ENCODE assay signal across 7 mouse cellular contexts in the genomic region with DNA sequence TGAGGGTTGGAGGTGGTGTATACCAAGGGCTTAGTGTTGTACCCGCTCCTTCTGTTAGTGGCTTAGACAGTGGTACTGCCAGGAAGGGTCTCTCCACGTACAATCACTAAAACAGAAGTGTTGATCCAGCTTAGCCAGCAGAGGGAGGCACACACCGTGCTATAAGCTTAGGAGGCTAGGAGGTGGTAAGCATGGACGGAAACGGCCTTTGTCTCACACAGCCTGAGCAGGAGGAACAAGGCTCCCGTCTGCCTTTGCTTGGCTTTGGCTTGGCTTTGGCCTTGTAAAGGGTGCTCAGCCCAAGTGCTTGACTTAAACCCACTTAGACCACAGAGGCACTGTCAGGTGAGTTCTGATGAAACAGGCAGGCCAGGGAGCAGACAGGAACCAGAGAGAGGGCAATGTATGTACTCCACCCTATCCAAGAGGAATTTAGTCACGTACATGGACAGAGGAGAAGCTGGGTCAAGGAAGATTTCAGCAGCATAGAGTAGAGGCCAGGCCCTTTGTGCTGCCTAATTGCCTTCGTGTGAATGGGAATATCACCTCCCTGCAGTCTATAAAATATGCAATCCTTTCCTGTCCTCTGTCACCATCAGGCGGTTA. TPM values are rescaled to one million over a fixed set of nuclear protein-coding genes. Genes with fewer than 3 reads are reported as not detected.
A peak's percentile ranks its signal among the peaks of the same experiment; 100 is the strongest.
DNase-seq lines count a peak whose midpoint lies in the region; ATAC-seq and TF ChIP-seq lines count a peak whose summit lies in the region.

No protein-coding gene starts in this region.

- no peaks in the 10 kb centered on the region for H3K9me3 ChIP-seq in midbrain, embryonic 12.5 days

- no peaks in the 10 kb centered on the region for H3K36me3 ChIP-seq in midbrain, embryonic 12.5 days
- no peaks in the 10 kb centered on the region for H3K36me3 ChIP-seq in small intestine, adult 2 months (ENCODE audit: control insufficient read depth, insufficient read depth, low read length)

- intact Hi-C loops in left cerebral cortex, postnatal 14 days (cut with DNase I): loop anchor here (1.0 to 5.0 kb wide), 4 partner anchors 53 to 464 kb away; no protein-coding TSS in a partner anchor

- no peak for TF ChIP-seq POLR2A in small intestine, adult 2 months (IDR thresholded peaks at IDR 0.05; ENCODE audit: low read depth, low read length)

- WGBS in midbrain, embryonic 12.5 days: 32% methylated on average over 9 of the region's 9 CpGs
- WGBS in small intestine, adult 2 months: 27% methylated on average over 9 of the region's 9 CpGs

- H3K4me3 ChIP-seq in midbrain, embryonic 12.5 days: no peak overlapping the region
- no peak overlapping the region for H3K4me3 ChIP-seq in small intestine, adult 2 months (ENCODE audit: low read depth, low read length)

- 0 out of 2 replicates have a peak overlapping the region, but pooled peaks have one; percentile 15 for H3K4me2 ChIP-seq in midbrain, embryonic 12.5 days (replicated peaks)

- peak; percentile 66 for DNase-seq in WW6 (ENCODE audit: low read depth, low spot score)
- DNase-seq in embryo, embryonic 10 days (ENCODE audit: low spot score): peak; percentile 93
- peak; percentile 59 for DNase-seq in gastrocnemius, postnatal 25 days
- peak; percentile 66 to 73 for DNase-seq in left cerebral cortex, postnatal 14 days (ENCODE audit: low spot score in 2 of 2)

- peak; percentile 94 for ATAC-seq in inflammation-experienced regulatory T-cells, adult 6 months
- ATAC-seq in midbrain, embryonic 12.5 days (ENCODE audit: low FRiP score, low read depth): peak; percentile 91

- H3K27me3 ChIP-seq in midbrain, embryonic 12.5 days: no peaks in the 10 kb centered on the region
- H3K27me3 ChIP-seq in small intestine, adult 2 months (ENCODE audit: control insufficient read depth, insufficient read depth, low read length): no peaks in the 10 kb centered on the region

- H3K27ac ChIP-seq in midbrain, embryonic 12.5 days (replicated peaks): no peak overlapping the region
- H3K27ac ChIP-seq in small intestine, adult 2 months (ENCODE audit: insufficient read depth, low read depth, low read length): no peak overlapping the region

- TF ChIP-seq CTCF in small intestine, adult 2 months (IDR thresholded peaks at IDR 0.05; ENCODE audit: extremely low read depth, insufficient read length, insufficient replicate concordance, low read depth, low read length): peak; percentile 83; the same call in 1 of the 2 replicates

- H3K4me1 ChIP-seq in midbrain, embryonic 12.5 days: no peaks in the 10 kb centered on the region
- no peaks in the 10 kb centered on the region; the same call in 1 of the 2 replicates for H3K4me1 ChIP-seq in small intestine, adult 2 months (ENCODE audit: control insufficient read depth, insufficient read depth, insufficient read length, low read length)

- no peak overlapping the region for H3K9ac ChIP-seq in midbrain, embryonic 12.5 days (replicated peaks)

RNA-seq across cellular contexts. Expression of gene Akr1b3, which starts 24.3 kb away (rescaled TPM):
- 100 to 1,000 TPM; 161 to 169 TPM for total RNA-seq in gastrocnemius, postnatal 25 days (2021)
- 100 to 1,000 TPM; 371 to 476 (median 432) TPM for polyA plus RNA-seq in inflammation-experienced regulatory T-cells, adult 6 months (2017; shearing (Covaris generic))
- total RNA-seq in left cerebral cortex, postnatal 14 days (2021): 10 to 100 TPM; 47.4 to 48.2 TPM
- 155 and 173 TPM in 2 replicates for polyA plus RNA-seq in midbrain, embryonic 12.5 days (2016; fragmentation: Nextera tagmentation; extraction: Ambion mirVana)
- 38.3 and 51.3 TPM in 2 replicates for polyA plus RNA-seq in small intestine, adult 2 months (2012; rRNA removed)
